Mouse (Mus musculus) gonadal fat pad, adult 2 months (tissue): ENCODE results near the gene 3100002H09Rik. TPM values are rescaled to one million over a fixed set of nuclear protein-coding genes. Genes with fewer than 3 reads are reported as not detected.

ENCODE experiments used
- DNase-seq: peaks from one replicate; pipeline ENCODE4 v3.0.0-alpha.2; 2012; ENCODE audit warnings: low read depth
- polyA plus RNA-seq: library from polyadenylated mRNA; depleted of rRNA; stranded (reverse); fragments of >200 nt; gene quantifications from 2 replicates; pipeline ENCODE4 v1.2.3, GENCODE M21; 2012; rRNA removed

The 3100002H09Rik gene
- polyA plus RNA-seq: not detected in 2 replicates

DNA sequence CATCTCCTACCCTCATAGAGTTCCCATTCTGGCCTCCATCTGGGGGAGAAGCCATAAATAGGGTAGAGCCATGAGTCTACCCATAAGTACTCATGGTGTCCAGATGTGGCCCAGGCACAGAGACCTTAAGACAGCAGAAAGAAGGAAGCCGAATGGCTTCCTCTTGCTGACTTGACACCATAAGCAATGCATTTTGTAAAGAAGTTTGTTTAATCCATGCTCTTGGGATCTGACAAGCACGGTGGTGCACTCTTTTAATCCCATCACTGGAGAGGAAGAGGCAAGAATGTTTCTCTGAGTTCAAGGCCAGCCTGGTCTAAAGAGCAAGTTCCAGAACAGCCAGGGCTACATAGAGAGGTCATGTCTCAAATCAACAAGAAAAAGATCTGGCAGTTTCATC lies at the start of gene 3100002H09Rik:
Gene 3100002H09Rik, minus strand, starts transcription at position 101 of the 400 bp plus-strand sequence.
- no peak for DNase-seq

DNA sequence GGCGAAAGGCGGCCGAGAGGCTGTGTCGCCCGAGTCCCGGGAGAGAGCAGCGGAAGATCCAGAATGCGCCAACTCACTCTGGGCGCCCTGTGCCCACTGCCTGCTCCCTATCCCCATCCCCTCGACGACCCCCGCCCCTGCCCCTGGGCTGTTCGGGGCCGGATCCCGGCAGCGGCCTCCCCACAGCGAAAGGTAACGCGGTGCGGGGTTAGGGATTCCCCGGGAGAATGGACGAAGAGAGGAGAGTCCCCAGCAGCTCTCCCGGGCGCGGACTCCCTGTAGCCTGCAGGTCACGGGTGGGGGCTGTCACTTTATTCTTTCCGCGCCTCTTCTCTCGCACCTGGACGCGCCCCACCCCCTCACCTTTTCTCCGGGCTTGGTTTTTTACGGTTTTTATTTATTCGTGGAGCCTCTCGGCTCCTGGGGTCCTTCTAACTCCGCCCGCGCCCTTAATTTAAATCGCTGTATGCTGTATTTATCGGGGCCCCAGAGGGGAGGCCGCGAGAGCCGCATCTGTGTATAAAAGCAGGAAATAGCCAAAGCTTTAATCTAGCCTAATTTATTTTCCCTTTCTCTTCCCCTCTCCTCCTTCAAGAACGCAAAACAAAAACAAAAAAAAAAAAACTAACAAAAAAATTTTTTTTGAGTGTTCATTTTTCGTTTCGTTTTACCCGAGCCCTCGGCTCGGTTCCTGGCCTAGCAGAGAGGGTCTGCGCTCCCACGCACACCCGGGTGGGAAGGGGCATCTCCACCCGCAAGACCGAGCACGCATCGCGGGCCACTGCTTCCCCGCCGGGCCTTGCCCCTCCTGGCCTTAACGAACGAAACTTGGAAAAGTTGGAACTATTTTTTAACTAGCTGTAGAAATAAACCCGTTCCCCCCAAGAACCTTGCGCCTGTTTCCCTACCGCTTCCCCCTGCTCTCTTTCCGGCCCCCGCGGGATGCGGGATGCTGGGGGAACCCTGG lies 48.9 kb upstream of the 3100002H09Rik start:
- no peak for DNase-seq

DNA sequence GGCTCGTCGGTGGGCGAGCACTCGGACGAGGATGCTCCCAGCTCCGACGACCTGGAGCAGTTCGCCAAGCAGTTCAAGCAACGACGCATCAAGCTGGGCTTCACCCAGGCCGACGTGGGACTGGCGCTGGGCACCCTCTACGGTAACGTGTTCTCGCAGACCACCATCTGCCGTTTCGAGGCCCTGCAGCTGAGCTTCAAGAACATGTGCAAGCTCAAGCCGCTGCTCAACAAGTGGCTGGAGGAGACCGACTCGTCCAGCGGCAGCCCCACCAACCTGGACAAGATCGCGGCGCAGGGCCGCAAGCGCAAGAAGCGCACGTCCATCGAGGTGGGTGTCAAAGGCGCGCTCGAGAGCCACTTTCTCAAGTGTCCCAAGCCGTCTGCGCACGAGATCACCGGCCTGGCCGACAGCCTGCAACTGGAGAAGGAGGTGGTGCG lies 47.8 kb upstream of the 3100002H09Rik start:
- no peak for DNase-seq

DNA sequence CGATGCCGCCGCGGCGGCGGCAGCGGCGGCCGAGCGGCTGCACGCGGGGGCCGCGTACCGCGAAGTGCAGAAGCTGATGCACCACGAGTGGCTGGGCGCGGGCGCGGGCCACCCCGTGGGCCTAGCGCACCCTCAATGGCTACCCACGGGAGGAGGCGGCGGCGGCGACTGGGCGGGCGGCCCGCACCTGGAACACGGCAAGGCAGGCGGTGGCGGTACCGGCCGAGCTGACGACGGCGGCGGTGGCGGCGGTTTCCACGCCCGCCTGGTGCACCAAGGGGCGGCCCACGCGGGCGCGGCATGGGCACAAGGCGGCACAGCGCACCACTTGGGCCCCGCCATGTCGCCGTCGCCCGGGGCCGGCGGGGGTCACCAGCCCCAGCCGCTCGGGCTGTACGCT lies 47.2 kb upstream of the 3100002H09Rik start:
- no peak for DNase-seq

DNA sequence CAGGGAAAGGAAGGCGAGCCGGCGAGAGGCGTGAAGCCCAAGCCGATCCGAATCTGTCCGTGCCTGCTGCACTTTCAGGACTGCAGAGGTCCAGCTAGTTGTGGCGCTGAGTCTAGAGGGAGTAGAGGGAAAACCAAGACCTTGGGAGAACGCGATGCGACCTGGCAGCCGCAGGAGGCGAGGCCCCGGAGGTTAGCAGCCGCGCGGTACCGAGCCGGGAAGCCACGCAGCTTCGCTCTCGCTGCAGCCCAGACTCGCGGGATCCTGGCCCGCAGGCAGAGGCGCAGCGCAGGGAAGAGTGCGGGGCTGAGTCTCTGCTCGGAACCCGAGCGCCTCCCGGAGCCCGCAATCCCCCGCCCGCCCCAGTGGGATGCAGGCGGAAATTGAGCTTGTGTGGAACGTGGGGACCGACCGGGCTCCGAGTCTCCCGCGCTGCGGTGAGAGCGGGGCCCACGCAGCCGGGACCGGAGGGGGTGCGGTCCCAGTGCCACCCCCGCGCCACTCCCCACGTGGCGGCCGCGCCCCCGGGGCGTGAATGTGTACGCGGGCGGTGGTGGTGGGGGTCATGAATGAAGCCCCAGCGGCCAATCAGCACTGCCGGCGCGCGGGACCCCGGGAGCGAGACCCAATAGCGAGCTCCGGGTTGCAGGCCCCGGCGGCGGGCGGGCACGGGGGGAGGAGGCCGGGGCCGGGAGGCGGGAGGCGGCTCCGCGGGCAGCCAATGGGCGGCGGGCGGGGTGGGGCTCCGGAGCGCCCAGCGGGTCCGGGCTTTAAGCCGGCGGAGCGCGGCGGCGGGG lies 46.4 kb upstream of the 3100002H09Rik start:
- DNase-seq: no peak

DNA sequence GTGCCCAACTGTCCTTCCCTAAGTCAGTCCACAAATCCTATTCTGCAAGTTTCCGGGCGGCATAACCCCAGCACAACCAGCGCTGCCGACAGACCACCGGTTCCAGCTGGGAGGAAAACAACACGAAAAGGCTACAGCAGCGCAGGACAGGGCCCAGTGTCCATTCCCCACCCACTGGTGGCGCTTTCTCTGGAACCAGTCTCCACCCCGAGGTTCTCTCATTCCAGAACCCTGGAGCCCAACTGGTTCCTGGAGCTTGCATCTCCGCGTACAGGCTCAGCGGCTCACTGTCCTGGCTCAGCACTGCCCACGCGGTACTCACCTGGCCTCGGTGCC lies 45.9 kb upstream of the 3100002H09Rik start, which contains the start of gene Pou3f1:
Gene Pou3f1, plus strand, starts transcription at position 290 of the 336 bp plus-strand sequence.
- no peak for DNase-seq

DNA sequence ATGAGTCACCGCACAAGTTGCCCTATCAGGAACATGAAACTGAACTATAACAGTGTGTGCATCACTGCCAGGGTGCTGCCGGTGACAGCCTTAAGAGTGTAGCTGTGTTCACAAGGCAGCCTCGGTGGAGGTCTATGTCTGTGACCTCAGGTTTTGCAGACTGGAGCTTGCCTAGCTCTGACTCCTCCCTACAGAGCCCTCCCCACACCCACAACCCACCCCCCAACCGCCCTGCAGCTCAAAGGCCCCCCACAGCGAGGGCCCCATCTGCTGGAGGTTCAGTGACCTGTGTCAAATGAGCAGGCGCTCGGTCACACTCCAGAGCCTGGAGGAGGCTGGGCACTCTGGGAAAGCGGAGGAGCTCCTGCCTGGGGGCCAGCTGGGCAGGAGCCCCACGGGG lies 42.3 kb upstream of the 3100002H09Rik start:
- no peak for DNase-seq

DNA sequence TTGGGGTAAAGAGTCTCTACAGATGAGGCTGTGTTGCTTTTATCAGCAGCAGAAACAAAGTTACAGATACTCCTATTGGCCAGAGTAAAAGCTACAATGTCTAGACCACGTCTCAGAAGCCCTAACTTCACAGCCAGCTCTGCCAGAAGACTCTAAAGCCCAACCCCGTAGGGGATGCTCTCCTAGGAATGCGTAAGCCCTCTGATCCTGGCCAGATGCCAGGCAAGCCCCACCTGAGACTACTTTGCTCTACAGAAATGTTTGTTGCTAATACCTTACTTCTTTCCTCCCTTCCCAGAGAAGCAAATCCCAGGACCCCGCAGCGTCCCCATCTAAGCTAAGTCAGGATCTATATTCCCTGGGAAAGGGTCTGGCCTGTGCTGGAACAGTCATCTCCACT lies 37.3 kb upstream of the 3100002H09Rik start:
- DNase-seq: no peak

DNA sequence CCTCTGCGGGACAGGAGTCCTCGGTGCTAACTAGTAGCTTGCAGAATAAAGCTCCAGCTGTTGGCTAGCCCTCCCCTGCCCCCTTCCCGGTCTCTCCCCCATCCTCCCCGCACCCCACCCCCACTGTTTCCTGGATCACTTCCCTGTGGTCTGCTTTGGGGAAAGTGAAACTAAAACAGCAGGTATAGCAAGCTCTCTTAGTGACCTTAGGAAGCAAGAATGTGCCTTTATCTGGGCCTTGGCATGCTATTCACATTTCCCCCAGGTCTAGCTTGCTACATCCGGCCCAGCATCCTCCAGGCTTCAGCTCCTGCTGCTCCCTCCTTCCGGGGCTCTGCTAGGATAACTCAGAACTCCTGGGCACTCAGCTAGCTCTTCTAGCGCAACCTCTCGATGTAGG lies 36.0 kb upstream of the 3100002H09Rik start:
- DNase-seq: no peak

DNA sequence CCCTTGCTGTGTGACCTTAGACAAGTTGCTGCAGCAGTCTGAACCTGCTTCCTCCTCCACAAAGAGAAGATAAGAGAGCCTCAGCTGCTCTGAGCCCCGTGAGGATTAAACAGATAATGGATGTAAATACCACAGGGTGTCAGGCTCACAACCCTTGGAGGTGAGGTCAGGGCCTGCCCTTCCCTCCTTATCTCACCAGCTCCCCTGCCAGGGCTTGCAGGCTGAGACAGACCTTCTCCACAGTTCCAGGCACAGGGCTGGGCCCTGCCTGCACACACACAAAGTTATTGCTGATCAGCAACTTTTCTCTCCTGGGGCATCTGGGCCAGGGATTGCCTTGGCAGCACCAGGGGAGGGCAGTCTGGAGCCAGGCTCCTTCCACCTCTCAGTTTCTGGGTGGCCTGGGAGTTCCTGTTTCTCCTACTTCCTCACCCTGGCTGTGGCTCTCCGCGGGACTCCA lies 34.4 kb upstream of the 3100002H09Rik start:
- no peak for DNase-seq

DNA sequence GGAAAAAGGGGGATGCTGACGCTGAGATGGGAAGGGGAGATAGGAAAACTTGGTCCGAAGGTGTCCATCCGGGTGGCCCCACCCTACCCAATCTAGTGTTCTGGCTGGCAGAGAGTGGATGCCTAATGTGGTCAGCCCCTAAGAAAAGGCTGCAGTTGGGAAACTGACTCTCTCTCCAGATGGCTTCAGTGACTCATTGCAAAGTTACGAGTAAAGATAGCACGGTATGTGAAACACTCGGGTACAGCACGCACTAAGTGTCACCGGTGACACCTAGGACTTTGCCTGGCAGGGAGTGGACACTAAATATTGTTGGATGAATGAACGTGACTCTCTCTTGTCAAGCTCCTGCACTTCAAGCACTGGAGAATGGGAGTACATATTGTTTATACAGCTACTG lies 33.3 kb upstream of the 3100002H09Rik start:
- DNase-seq: no peak

DNA sequence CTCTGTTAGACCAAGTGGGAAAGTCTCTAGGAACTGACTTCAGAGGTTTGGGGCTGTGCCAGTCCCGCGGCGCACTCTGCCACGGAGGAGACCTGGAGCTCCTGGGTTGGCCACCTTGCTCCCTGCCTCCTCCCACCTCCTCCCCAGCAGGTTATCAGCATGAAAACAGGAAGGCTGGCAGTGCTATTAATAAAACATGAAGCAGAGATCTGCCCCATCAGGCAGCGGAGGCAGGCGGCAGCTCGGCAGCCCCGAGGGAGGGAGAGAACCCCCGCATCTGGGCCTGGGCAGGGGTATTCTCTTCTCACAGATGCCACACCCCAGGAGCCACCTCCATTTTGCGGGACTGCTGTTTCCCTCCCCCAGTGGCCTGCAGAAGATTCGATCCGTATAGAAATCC lies 29.1 kb upstream of the 3100002H09Rik start:
- no peak for DNase-seq

DNA sequence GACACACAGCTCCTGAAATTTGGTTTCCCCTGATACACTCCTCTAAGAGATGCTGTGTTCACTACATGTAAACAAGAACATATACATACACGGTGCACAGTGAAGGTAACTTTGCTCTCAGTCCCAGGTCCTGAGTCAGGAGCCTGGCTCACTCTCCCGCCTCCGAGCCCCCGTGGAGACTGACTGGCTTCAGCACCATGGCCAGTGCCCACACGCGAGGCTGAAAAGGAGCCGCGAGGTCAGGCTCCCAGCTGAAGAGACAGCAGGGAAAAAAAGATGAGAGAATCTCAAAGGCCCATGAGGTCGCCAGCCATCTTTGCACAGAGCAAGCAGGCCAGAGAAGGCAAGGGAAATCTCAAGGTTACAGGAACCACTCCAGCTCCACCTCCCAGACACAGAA lies 22.7 kb upstream of the 3100002H09Rik start:
- no peak for DNase-seq

DNA sequence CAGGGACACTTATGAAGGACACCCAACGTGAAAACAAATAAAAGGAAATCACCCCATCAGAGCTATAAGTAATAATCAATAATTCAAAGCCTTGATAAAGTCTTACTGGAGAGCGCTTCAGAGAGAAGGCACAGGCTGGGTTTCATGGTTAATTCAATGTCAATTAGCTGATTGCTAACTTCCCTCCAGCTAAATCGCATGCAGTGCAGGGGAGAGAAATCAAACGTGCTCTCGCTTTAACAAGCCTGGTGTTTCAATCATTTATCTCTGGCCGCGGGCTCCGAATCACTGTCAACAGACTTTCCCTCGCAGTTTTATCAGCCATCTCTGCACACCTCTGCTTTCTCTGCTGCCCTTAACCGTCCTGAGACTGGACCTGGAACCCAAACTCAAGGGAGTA lies 22.3 kb upstream of the 3100002H09Rik start:
- DNase-seq: no peak

DNA sequence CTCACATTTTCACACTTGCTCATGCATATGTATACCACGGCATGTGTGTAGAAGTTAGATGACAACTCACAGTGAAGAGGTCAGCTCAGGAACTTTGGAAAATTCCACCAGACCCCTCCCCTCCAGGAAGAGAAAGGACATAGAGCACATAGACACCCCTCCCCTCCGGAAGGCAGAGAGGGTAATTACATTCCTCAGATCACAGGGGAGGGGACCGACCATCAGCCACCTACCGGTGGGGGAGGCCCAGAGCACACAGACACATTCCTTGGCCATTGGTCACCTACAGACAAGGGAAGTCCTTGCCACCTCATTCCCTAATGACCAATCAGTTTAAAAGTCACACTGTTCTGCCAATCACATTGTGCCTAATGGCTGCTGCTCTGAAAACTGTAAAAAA lies 20.9 kb upstream of the 3100002H09Rik start:
- no peak for DNase-seq

DNA sequence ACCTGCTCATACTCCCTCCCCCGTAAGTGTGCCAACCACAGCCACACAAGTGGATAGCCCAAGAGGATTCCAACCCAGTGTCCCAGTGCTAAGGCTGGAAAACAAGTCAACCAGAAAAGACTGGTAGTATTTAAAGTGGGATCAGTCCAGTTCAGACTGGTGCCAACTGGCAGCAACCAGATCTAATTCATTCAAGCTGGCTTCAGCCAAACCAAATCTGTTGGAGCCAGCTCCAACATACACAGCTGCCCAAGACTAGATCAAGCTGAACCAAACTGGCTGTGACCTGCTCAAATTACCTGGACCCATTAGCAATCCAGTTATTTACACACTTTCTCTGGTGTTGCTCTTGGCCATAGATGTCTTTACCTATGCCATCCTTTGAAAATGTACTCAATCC lies 16.2 kb upstream of the 3100002H09Rik start:
- peak; percentile 72 for DNase-seq

DNA sequence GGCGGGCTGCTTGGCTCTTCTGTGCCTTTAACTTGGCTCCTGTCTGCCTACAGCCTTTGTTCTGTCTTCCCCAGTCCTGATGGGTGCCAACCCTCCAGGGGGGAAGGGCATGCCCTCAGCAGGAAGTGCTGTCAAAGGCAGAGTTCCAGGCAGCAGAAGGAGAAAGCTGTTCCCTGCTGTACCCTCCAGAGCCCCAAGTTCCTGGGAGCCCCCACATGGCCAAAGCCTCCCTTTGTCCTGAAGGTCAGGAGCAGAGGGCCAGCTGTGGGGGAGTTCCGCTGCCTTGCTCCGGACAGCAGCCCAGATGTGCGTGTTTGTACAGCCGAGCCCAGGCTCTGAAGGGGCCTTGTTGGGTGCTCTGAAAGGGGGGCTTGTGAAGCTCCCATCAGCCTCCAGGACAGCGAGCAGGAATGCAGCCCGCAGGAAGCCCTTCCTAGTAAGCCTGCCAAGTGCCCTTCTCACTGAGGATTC lies 13.5 kb upstream of the 3100002H09Rik start:
- no peak for DNase-seq

DNA sequence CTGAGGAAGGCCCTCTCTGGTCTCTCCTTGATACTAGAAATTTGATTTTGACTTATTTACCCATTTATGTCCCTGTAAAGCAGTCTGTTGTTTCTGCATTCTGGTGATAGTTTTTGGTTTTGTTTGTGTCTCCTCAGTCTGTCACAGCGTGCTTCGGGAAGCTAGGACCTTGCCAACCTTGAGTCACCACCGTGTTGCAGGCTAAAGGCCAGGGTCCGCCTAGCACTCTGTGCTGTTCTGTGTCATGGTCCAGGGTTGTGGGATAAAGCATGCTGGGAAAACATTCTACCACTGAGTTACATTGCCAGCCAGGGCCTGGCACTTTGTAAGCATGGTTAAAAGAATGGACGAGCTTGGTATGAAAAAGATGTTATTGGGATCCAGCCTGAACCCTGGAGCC lies 12.0 kb upstream of the 3100002H09Rik start:
- no peak for DNase-seq

DNA sequence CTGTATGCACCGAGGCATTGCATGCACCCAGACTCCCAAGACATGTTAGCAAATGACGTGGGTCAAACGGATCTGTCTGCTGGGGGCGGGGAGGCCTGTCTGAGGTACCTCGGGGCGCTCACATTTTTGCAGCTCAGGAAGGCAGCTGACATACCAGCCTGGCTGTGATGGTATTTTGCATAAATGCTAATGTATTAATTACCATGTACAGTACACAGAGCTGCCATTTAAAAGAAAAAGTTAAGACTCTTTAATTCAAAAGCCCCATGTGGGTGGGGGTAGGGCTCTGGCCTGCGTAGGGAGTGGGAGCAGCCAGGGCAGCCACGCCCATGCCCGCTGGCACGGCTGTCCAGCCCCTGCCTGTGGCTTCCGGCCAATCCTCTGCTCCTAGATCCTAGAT lies 10.8 kb upstream of the 3100002H09Rik start:
- DNase-seq: no peak

DNA sequence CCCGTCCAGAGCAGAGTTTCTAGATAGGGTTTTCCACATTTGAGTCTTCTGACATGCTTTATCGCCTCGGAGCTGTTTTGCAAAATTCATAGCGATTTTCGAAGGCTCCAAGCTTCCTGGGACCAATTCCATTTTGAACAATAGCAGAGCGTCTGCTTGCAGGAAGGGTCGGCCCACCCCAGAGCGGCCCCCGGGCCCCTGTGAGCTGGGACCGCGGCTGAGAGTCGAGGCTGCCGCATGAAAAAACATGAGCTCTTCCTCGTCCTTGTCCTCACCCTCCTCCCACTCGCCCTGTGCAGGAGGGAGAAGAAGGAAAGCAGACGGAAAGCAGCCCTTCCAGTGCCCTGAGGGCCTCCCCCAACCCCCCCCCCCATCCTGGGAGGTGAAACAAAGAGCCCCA lies 8.0 kb upstream of the 3100002H09Rik start:
- DNase-seq: no peak

DNA sequence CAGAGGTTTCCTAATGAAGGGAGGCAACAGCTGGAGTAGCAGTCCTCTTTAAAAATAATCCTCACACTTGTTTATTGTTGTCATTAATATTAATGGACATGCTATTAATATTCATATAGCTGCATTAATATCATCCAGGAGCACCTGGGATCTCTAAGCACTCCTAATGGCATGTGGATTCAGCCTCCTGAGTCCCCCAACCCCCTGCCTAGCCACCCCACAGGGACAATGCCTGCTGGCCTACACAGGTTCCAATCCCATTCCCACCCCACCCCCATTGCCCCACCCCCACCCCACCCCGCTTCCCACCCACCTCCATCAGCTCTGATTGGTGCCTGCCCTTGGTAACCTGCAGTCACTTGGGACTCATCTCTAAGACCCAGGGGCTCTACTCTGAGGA lies 6.0 kb upstream of the 3100002H09Rik start:
- no peak for DNase-seq

DNA sequence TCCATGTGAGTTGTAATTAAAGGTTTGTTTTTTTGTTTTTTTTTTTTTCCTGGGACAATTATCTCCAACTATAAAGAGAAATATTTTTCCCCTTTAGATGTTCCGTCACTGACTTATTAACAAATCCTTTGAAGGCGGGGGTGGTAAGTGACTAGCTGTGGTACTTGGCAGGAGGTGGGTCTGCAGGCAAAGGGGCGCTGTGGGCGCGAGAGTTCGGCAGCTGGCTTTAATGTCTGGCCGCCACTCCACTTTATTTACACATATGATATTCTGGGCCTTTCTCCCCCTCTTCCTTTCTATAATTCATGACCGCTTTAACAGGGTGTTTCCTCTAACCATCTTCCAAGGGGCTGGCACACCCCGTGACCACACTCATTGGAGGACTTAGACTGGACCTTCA lies 5.4 kb upstream of the 3100002H09Rik start:
- no peak for DNase-seq
